Comparison of ENCODE assay signal across 10 mouse cellular contexts in the genomic region with DNA sequence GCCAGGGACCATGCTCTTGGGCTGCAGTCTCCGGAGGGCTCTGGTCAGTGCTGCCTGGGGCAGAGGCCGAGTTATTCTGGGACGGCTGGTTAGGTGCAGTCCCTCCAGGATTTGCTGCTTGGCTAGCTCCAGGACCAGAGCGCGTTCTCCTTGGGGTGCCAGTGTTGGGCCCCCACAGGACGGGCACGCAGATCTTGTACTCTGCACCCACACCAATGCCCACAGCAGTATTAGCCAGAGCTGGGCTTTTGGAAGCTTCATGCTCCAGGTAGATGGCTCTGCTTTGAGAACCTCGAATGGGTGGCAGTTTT. TPM values are rescaled to one million over a fixed set of nuclear protein-coding genes. Genes with fewer than 3 reads are reported as not detected.
A peak's percentile ranks its signal among the peaks of the same experiment; 100 is the strongest.
DNase-seq lines count a peak whose midpoint lies in the region; ATAC-seq and TF ChIP-seq lines count a peak whose summit lies in the region.
"Had no signal": no experiment of that assay in that cellular context is flagged by ENCODE, and none has a peak within 500 bp of the region (broad histone marks: within the 10 kb centered on the region; RNA-seq: fewer than 3 reads in every experiment).

No protein-coding gene starts in this region.

- peak; percentile 27; the same call in 1 of the 2 replicates for ATAC-seq in intestine, embryonic 16.5 days
- no peak for ATAC-seq in intestine, postnatal 0 days
- no peak for ATAC-seq in embryonic facial prominence, embryonic 12.5 days (ENCODE audit: insufficient number of reproducible peaks, insufficient read depth, low FRiP score, low TSS enrichment)
- ATAC-seq in hindbrain, embryonic 13.5 days (ENCODE audit: low FRiP score) = no peak
- ATAC-seq in midbrain, embryonic 12.5 days (ENCODE audit: low FRiP score, low read depth) = no peak

- WGBS in intestine, embryonic 16.5 days = 79% methylated on average over 8 of the region's 8 CpGs
- 81% methylated on average over 8 of the region's 8 CpGs for WGBS in intestine, postnatal 0 days
- 84% methylated on average over 8 of the region's 8 CpGs for WGBS in embryonic facial prominence, embryonic 12.5 days
- WGBS in hindbrain, embryonic 13.5 days = 90% methylated on average over 8 of the region's 8 CpGs
- 83% methylated on average over 8 of the region's 8 CpGs for WGBS in midbrain, embryonic 12.5 days

- H3K4me1 ChIP-seq in intestine, embryonic 16.5 days (ENCODE audit: control insufficient read depth, insufficient read depth, low read length) = 0 out of 2 replicates have a peak, but pooled peaks cover 4% of the 10 kb centered on the region
- no peaks in the 10 kb centered on the region for H3K4me1 ChIP-seq in intestine, postnatal 0 days (replicated peaks; ENCODE audit: control insufficient read depth, insufficient read depth, low read length)
- H3K4me1 ChIP-seq in embryonic facial prominence, embryonic 12.5 days = no peaks in the 10 kb centered on the region
- H3K4me1 ChIP-seq in hindbrain, embryonic 13.5 days (replicated peaks) = 0 out of 2 replicates have a peak, but pooled peaks cover 9% of the 10 kb centered on the region
- H3K4me1 ChIP-seq in midbrain, embryonic 12.5 days = peaks cover 7% of the 10 kb centered on the region; the same call in 1 of the 2 replicates

- H3K4me3 ChIP-seq in intestine, embryonic 16.5 days (ENCODE audit: low read length) = no peak overlapping the region
- no peak overlapping the region for H3K4me3 ChIP-seq in intestine, postnatal 0 days (ENCODE audit: low read depth, low read length)
- no peak overlapping the region for H3K4me3 ChIP-seq in embryonic facial prominence, embryonic 12.5 days
- H3K4me3 ChIP-seq in hindbrain, embryonic 13.5 days = no peak overlapping the region
- H3K4me3 ChIP-seq in midbrain, embryonic 12.5 days = no peak overlapping the region

- no peak for DNase-seq in adrenal gland, postnatal 25 days
- DNase-seq in cerebellum, postnatal 25 days = no peak

- H3K27me3 ChIP-seq in intestine, embryonic 16.5 days (replicated peaks; ENCODE audit: control insufficient read depth, insufficient read depth, low read length) = no peaks in the 10 kb centered on the region
- no peaks in the 10 kb centered on the region for H3K27me3 ChIP-seq in intestine, postnatal 0 days (replicated peaks; ENCODE audit: control insufficient read depth, insufficient read depth, low read length)
- 0 out of 2 replicates have a peak, but pooled peaks cover 8% of the 10 kb centered on the region for H3K27me3 ChIP-seq in embryonic facial prominence, embryonic 12.5 days
- peaks cover 9% of the 10 kb centered on the region for H3K27me3 ChIP-seq in hindbrain, embryonic 13.5 days
- peaks cover 24% of the 10 kb centered on the region for H3K27me3 ChIP-seq in midbrain, embryonic 12.5 days

- H3K9me3 ChIP-seq in intestine, embryonic 16.5 days (ENCODE audit: control insufficient read depth, low read length) = no peaks in the 10 kb centered on the region
- no peaks in the 10 kb centered on the region for H3K9me3 ChIP-seq in intestine, postnatal 0 days (ENCODE audit: control insufficient read depth)
- no peaks in the 10 kb centered on the region for H3K9me3 ChIP-seq in embryonic facial prominence, embryonic 12.5 days
- H3K9me3 ChIP-seq in hindbrain, embryonic 13.5 days = no peaks in the 10 kb centered on the region
- H3K9me3 ChIP-seq in midbrain, embryonic 12.5 days = no peaks in the 10 kb centered on the region

- H3K36me3 ChIP-seq in intestine, embryonic 16.5 days (ENCODE audit: control insufficient read depth, insufficient read depth, low read length) = no peaks in the 10 kb centered on the region
- no peaks in the 10 kb centered on the region for H3K36me3 ChIP-seq in intestine, postnatal 0 days (ENCODE audit: control insufficient read depth, insufficient read depth)
- no peaks in the 10 kb centered on the region for H3K36me3 ChIP-seq in embryonic facial prominence, embryonic 12.5 days
- H3K36me3 ChIP-seq in hindbrain, embryonic 13.5 days = no peaks in the 10 kb centered on the region
- no peaks in the 10 kb centered on the region for H3K36me3 ChIP-seq in midbrain, embryonic 12.5 days

- no peak overlapping the region for H3K4me2 ChIP-seq in intestine, embryonic 16.5 days (ENCODE audit: low read depth, low read length)
- no peak overlapping the region for H3K4me2 ChIP-seq in intestine, postnatal 0 days (replicated peaks; ENCODE audit: low read depth)
- peak overlapping the region; percentile 52 for H3K4me2 ChIP-seq in embryonic facial prominence, embryonic 12.5 days (replicated peaks)
- H3K4me2 ChIP-seq in hindbrain, embryonic 13.5 days = peak overlapping the region; percentile 49; the same call in 1 of the 2 replicates
- peak overlapping the region; percentile 42; the same call in 1 of the 2 replicates for H3K4me2 ChIP-seq in midbrain, embryonic 12.5 days (replicated peaks)

- TF ChIP-seq CTCF in intestine, postnatal 0 days (IDR thresholded peaks at IDR 0.05; ENCODE audit: low read depth) = no peak

- H3K27ac ChIP-seq in intestine, embryonic 16.5 days (ENCODE audit: low read length) = no peak overlapping the region
- H3K27ac ChIP-seq in intestine, postnatal 0 days (ENCODE audit: low read depth, low read length) = no peak overlapping the region
- H3K27ac ChIP-seq in embryonic facial prominence, embryonic 12.5 days = no peak overlapping the region
- no peak overlapping the region for H3K27ac ChIP-seq in hindbrain, embryonic 13.5 days
- no peak overlapping the region for H3K27ac ChIP-seq in midbrain, embryonic 12.5 days (replicated peaks)

- no peak overlapping the region for H3K9ac ChIP-seq in intestine, embryonic 16.5 days (ENCODE audit: low read depth, low read length)
- H3K9ac ChIP-seq in intestine, postnatal 0 days (ENCODE audit: low read depth, low read length) = no peak overlapping the region
- peak overlapping the region; percentile 29; the same call in 1 of the 2 replicates for H3K9ac ChIP-seq in embryonic facial prominence, embryonic 12.5 days
- no peak overlapping the region for H3K9ac ChIP-seq in hindbrain, embryonic 13.5 days
- no peak overlapping the region for H3K9ac ChIP-seq in midbrain, embryonic 12.5 days (replicated peaks)

RNA-seq across cellular contexts. Expression of gene Inhbe, which starts 3.0 kb away (rescaled TPM):
- not detected in 2 replicates for polyA plus RNA-seq in intestine, embryonic 16.5 days (2015; fragmentation: Nextera tagmentation; extraction: Ambion mirVana)
- 0.04 TPM in 1 of 2 replicates, not detected in the other for polyA plus RNA-seq in intestine, postnatal 0 days (2015; fragmentation: Nextera tagmentation; extraction: Ambion mirVana)
- 0.03 TPM in 1 of 2 replicates, not detected in the other for polyA plus RNA-seq in embryonic facial prominence, embryonic 12.5 days (2016; fragmentation: Nextera tagmentation; extraction: Ambion mirVana)
- not detected in 2 replicates for polyA plus RNA-seq in hindbrain, embryonic 13.5 days (2015; fragmentation: Nextera tagmentation; extraction: Ambion mirVana)
- not detected in 2 replicates for polyA plus RNA-seq in midbrain, embryonic 12.5 days (2016; fragmentation: Nextera tagmentation; extraction: Ambion mirVana)
- total RNA-seq in adrenal gland, postnatal 25 days (2021) = not detected in 2 replicates
- polyA plus RNA-seq: inflammation-experienced regulatory T-cells, adult 6 months had no signal

RNA-seq across cellular contexts. Expression of gene Gli1, which starts 9.5 kb away (rescaled TPM):
- 6.6 and 7.6 TPM in 2 replicates for polyA plus RNA-seq in intestine, embryonic 16.5 days (2015; fragmentation: Nextera tagmentation; extraction: Ambion mirVana)
- 2.0 TPM in 2 replicates for polyA plus RNA-seq in intestine, postnatal 0 days (2015; fragmentation: Nextera tagmentation; extraction: Ambion mirVana)
- polyA plus RNA-seq in embryonic facial prominence, embryonic 12.5 days (2016; fragmentation: Nextera tagmentation; extraction: Ambion mirVana) = 15.5 and 16.4 TPM in 2 replicates
- polyA plus RNA-seq in hindbrain, embryonic 13.5 days (2015; fragmentation: Nextera tagmentation; extraction: Ambion mirVana) = 1.6 and 1.8 TPM in 2 replicates
- polyA plus RNA-seq in midbrain, embryonic 12.5 days (2016; fragmentation: Nextera tagmentation; extraction: Ambion mirVana) = 3.7 and 4.1 TPM in 2 replicates
- total RNA-seq in adrenal gland, postnatal 25 days (2021) = 2.6 and 4.8 TPM in 2 replicates

RNA-seq across cellular contexts. Expression of gene Inhbc, which starts 19.0 kb away (rescaled TPM):
- not detected in 2 replicates for polyA plus RNA-seq in intestine, embryonic 16.5 days (2015; fragmentation: Nextera tagmentation; extraction: Ambion mirVana)
- polyA plus RNA-seq in intestine, postnatal 0 days (2015; fragmentation: Nextera tagmentation; extraction: Ambion mirVana) = not detected in 2 replicates
- polyA plus RNA-seq in embryonic facial prominence, embryonic 12.5 days (2016; fragmentation: Nextera tagmentation; extraction: Ambion mirVana) = 0.09 TPM in 1 of 2 replicates, not detected in the other
- polyA plus RNA-seq in hindbrain, embryonic 13.5 days (2015; fragmentation: Nextera tagmentation; extraction: Ambion mirVana) = 0.09 TPM in 1 of 2 replicates, not detected in the other
- polyA plus RNA-seq in midbrain, embryonic 12.5 days (2016; fragmentation: Nextera tagmentation; extraction: Ambion mirVana) = not detected in 2 replicates
- total RNA-seq in adrenal gland, postnatal 25 days (2021) = 0.67 TPM in 1 of 2 replicates, not detected in the other
- total RNA-seq: layer of hippocampus, postnatal 14 days had no signal
- polyA plus RNA-seq: frontal cortex, adult 2 months; inflammation-experienced regulatory T-cells, adult 6 months had no signal

RNA-seq across cellular contexts. Expression of gene R3hdm2, which starts 28.9 kb away (rescaled TPM):
- 17.7 and 18.3 TPM in 2 replicates for polyA plus RNA-seq in intestine, embryonic 16.5 days (2015; fragmentation: Nextera tagmentation; extraction: Ambion mirVana)
- 19.4 and 21.8 TPM in 2 replicates for polyA plus RNA-seq in intestine, postnatal 0 days (2015; fragmentation: Nextera tagmentation; extraction: Ambion mirVana)
- 44.9 and 53.0 TPM in 2 replicates for polyA plus RNA-seq in embryonic facial prominence, embryonic 12.5 days (2016; fragmentation: Nextera tagmentation; extraction: Ambion mirVana)
- polyA plus RNA-seq in hindbrain, embryonic 13.5 days (2015; fragmentation: Nextera tagmentation; extraction: Ambion mirVana) = 36.4 and 39.9 TPM in 2 replicates
- polyA plus RNA-seq in midbrain, embryonic 12.5 days (2016; fragmentation: Nextera tagmentation; extraction: Ambion mirVana) = 40.7 and 42.1 TPM in 2 replicates
- 122 and 149 TPM in 2 replicates for total RNA-seq in adrenal gland, postnatal 25 days (2021)

RNA-seq across cellular contexts. Expression of gene Arhgap9, which starts 29.5 kb away (rescaled TPM):
- polyA plus RNA-seq in intestine, embryonic 16.5 days (2015; fragmentation: Nextera tagmentation; extraction: Ambion mirVana) = 7.9 and 9.0 TPM in 2 replicates
- 9.5 and 12.0 TPM in 2 replicates for polyA plus RNA-seq in intestine, postnatal 0 days (2015; fragmentation: Nextera tagmentation; extraction: Ambion mirVana)
- polyA plus RNA-seq in embryonic facial prominence, embryonic 12.5 days (2016; fragmentation: Nextera tagmentation; extraction: Ambion mirVana) = 1.8 and 2.6 TPM in 2 replicates
- 1.0 and 1.1 TPM in 2 replicates for polyA plus RNA-seq in hindbrain, embryonic 13.5 days (2015; fragmentation: Nextera tagmentation; extraction: Ambion mirVana)
- 0.86 and 1.1 TPM in 2 replicates for polyA plus RNA-seq in midbrain, embryonic 12.5 days (2016; fragmentation: Nextera tagmentation; extraction: Ambion mirVana)
- 1.1 and 1.6 TPM in 2 replicates for total RNA-seq in adrenal gland, postnatal 25 days (2021)

Comparison
In these comparisons a context has a peak if more than half of its experiments do, and no peak if none do; other contexts are left out.
1. H3K4me2 ChIP-seq: peak in embryonic facial prominence, embryonic 12.5 days (single experiment), hindbrain, embryonic 13.5 days (single experiment) and midbrain, embryonic 12.5 days (single experiment); none in intestine, embryonic 16.5 days (single experiment) and intestine, postnatal 0 days (single experiment).